Mouse (Mus musculus): ENCODE measurements around the gene Kcnma1. TPM values are rescaled to one million over a fixed set of nuclear protein-coding genes. Genes with fewer than 3 reads are reported as not detected.

The Kcnma1 gene
- total and polyA plus RNA-seq, 3 experiments = not detected

GRCm38 (mm10) chr14:24003450-24004381 is 10.6 kb downstream of the Kcnma1 start:
- TF ChIP-seq POLR2AphosphoS5 (IDR thresholded peaks at IDR 0.05; ENCODE audit: borderline replicate concordance, low read depth, low read length) (no peak), ZNF384 (IDR thresholded peaks at IDR 0.05; ENCODE audit: low read depth, low read length) (no peak), USF1 (IDR thresholded peaks at IDR 0.05; ENCODE audit: low read depth, low read length) (no peak), TCF12 (IDR thresholded peaks at IDR 0.05; ENCODE audit: low read depth, low read length) (no peak), UBTF (IDR thresholded peaks at IDR 0.05; ENCODE audit: borderline replicate concordance, insufficient read depth, low read depth, low read length) (no peak), JUND (IDR thresholded peaks at IDR 0.05; ENCODE audit: low read depth, low read length) (no peak), TBP (IDR thresholded peaks at IDR 0.05; ENCODE audit: low read depth, low read length) (no peak), MAZ (IDR thresholded peaks at IDR 0.05; ENCODE audit: low read depth, low read length) (no peak), ZC3H11A (IDR thresholded peaks at IDR 0.05; ENCODE audit: low read depth, low read length) (no peak), ZMIZ1 (IDR thresholded peaks at IDR 0.05; ENCODE audit: low read depth, low read length) (no peak), MYC (IDR thresholded peaks at IDR 0.05; ENCODE audit: low read depth, low read length) (no peak), SMC3 (IDR thresholded peaks at IDR 0.05; ENCODE audit: low read depth, low read length) (no peak), POLR2AphosphoS2 (IDR thresholded peaks at IDR 0.05; ENCODE audit: low read length) (no peak), MAFK (IDR thresholded peaks at IDR 0.05; ENCODE audit: borderline replicate concordance, low read depth, low read length) (no peak), CHD2 (IDR thresholded peaks at IDR 0.05; ENCODE audit: low read length) (no peak), USF2 (IDR thresholded peaks at IDR 0.05; ENCODE audit: borderline replicate concordance in 1 of 2, insufficient read depth in 1 of 2, low read depth in 1 of 2, low read length in 2 of 2) (no peak), MEF2A (IDR thresholded peaks at IDR 0.05; ENCODE audit: extremely low read depth, insufficient replicate concordance, low read depth, low read length, poor library complexity, severe bottlenecking) (no peak), MYB (IDR thresholded peaks at IDR 0.05; ENCODE audit: low read depth, low read length) (no peak), POLR2A (IDR thresholded peaks at IDR 0.05; ENCODE audit: control insufficient read depth in 1 of 2, insufficient read depth in 1 of 2, low read depth in 1 of 2, low read length in 2 of 2, poor library complexity in 1 of 2) (no peak), TAL1 (IDR thresholded peaks at IDR 0.05; ENCODE audit: low read length) (no peak)
- H3K79me2 ChIP-seq (ENCODE audit: control insufficient read depth, insufficient read depth, low read length, poor library complexity) = no peaks in the 10 kb centered on the region

More at GRCm38 (mm10) chr14:24003450-24004381, 10.6 kb downstream of the Kcnma1 start:
- H3K4me1 ChIP-seq (ENCODE audit: control insufficient read depth in 1 of 2, insufficient read depth in 2 of 2, low read length in 2 of 2) = no peaks in the 10 kb centered on the region
- H3K9ac ChIP-seq (ENCODE audit: control insufficient read depth, low read depth, low read length, poor library complexity, severe bottlenecking) = no peak overlapping the region
- H3K36me3 ChIP-seq (ENCODE audit: control insufficient read depth in 1 of 2, insufficient read depth in 2 of 2, low read length in 2 of 2) = no peaks in the 10 kb centered on the region
- H3K9me3 ChIP-seq (replicated peaks; ENCODE audit: insufficient read depth, low read length) = no peaks in the 10 kb centered on the region
- DNase-seq (ENCODE audit: low read depth, low spot score) = no peak
- no peak overlapping the region for H3K27ac ChIP-seq (ENCODE audit: control insufficient read depth, low read depth, low read length)
- H3K27me3 ChIP-seq (ENCODE audit: control insufficient read depth in 1 of 2, insufficient read depth in 2 of 2, low read length in 2 of 2) = no peaks in the 10 kb centered on the region
- H3K4me3 ChIP-seq (ENCODE audit: control insufficient read depth in 1 of 2, insufficient read depth in 1 of 2, low read depth in 2 of 2, low read length in 2 of 2) = no peak overlapping the region

All from MEL (cell line).